ENCODE assay signal across 7 mouse cellular contexts in genomic region chr15:84923508-84924181, GRCm38 (mm10). TPM values are rescaled to one million over a fixed set of nuclear protein-coding genes. Genes with fewer than 3 reads are reported as not detected.
DNase-seq lines count a peak whose midpoint lies in the region; ATAC-seq and TF ChIP-seq lines count a peak whose summit lies in the region.

No protein-coding gene starts in this region.

- no peak for TF ChIP-seq CTCF in layer of hippocampus, adult 2 months (conservative IDR thresholded peaks at IDR 0.05)
- no peak for TF ChIP-seq CTCF in small intestine, adult 2 months (IDR thresholded peaks at IDR 0.05; ENCODE audit: extremely low read depth, insufficient read length, insufficient replicate concordance, low read depth, low read length)

- peaks cover 7% of the 10 kb centered on the region for H3K36me3 ChIP-seq in forebrain, embryonic 16.5 days (ENCODE audit: control insufficient read depth, insufficient read depth)
- H3K36me3 ChIP-seq in liver, embryonic 12.5 days = peaks cover 52% of the 10 kb centered on the region
- peaks cover 13% of the 10 kb centered on the region for H3K36me3 ChIP-seq in small intestine, adult 2 months (ENCODE audit: control insufficient read depth, insufficient read depth, low read length)

- no peaks in the 10 kb centered on the region for H3K9me3 ChIP-seq in forebrain, embryonic 16.5 days (ENCODE audit: control insufficient read depth, low read length)
- H3K9me3 ChIP-seq in liver, embryonic 12.5 days (replicated peaks) = no peaks in the 10 kb centered on the region

- peak overlapping the region; percentile 98 for H3K27ac ChIP-seq in layer of hippocampus, adult 2 months
- peak overlapping the region; percentile 94 for H3K27ac ChIP-seq in forebrain, embryonic 16.5 days (ENCODE audit: low read length)
- H3K27ac ChIP-seq in liver, embryonic 12.5 days = peak overlapping the region; percentile 98
- H3K27ac ChIP-seq in small intestine, adult 2 months (ENCODE audit: insufficient read depth, low read depth, low read length) = peak overlapping the region; percentile 94

- peak overlapping the region; percentile 72 for H3K4me2 ChIP-seq in forebrain, embryonic 16.5 days (ENCODE audit: low read length)
- H3K4me2 ChIP-seq in liver, embryonic 12.5 days = peak overlapping the region; percentile 78

- WGBS in forebrain, embryonic 16.5 days = under 1% methylated on average over 67 of the region's 68 CpGs
- WGBS in liver, embryonic 12.5 days (ENCODE audit: insufficient replicate concordance) = under 1% methylated on average over 58 of the region's 68 CpGs
- under 1% methylated on average over 57 of the region's 68 CpGs for WGBS in small intestine, adult 2 months

- DNase-seq in layer of hippocampus, adult 2 months (ENCODE audit: low spot score in 2 of 2) = no peak
- no peak for DNase-seq in layer of hippocampus, postnatal 25 days (ENCODE audit: extremely low spot score in 1 of 2, low spot score in 1 of 2)
- DNase-seq in adrenal gland, postnatal 36 days = peak; percentile 78 to 82
- no peak for DNase-seq in left cerebral cortex, adult 8-10 months (ENCODE audit: low spot score in 2 of 2)

- peak overlapping the region; percentile 86 for H3K4me3 ChIP-seq in layer of hippocampus, adult 2 months
- peak overlapping the region; percentile 83 for H3K4me3 ChIP-seq in forebrain, embryonic 16.5 days (replicated peaks; ENCODE audit: low read length)
- H3K4me3 ChIP-seq in liver, embryonic 12.5 days = peak overlapping the region; percentile 97
- peak overlapping the region; percentile 91 for H3K4me3 ChIP-seq in small intestine, adult 2 months (ENCODE audit: low read depth, low read length)

- H3K4me1 ChIP-seq in forebrain, embryonic 16.5 days (replicated peaks; ENCODE audit: control insufficient read depth, insufficient read depth, low read length) = peaks cover 28% of the 10 kb centered on the region
- peaks cover 36% of the 10 kb centered on the region for H3K4me1 ChIP-seq in liver, embryonic 12.5 days
- H3K4me1 ChIP-seq in small intestine, adult 2 months (ENCODE audit: control insufficient read depth, insufficient read depth, insufficient read length, low read length) = peaks cover 6% of the 10 kb centered on the region; the same call in 1 of the 2 replicates

- peak; percentile 71 for ATAC-seq in forebrain, embryonic 16.5 days
- peak; percentile 84 for ATAC-seq in liver, embryonic 12.5 days

- no peak for TF ChIP-seq POLR2A in small intestine, adult 2 months (IDR thresholded peaks at IDR 0.05; ENCODE audit: low read depth, low read length)

- H3K9ac ChIP-seq in forebrain, embryonic 16.5 days (replicated peaks; ENCODE audit: low read depth, low read length) = peak overlapping the region; percentile 94
- peak overlapping the region; percentile 98 for H3K9ac ChIP-seq in liver, embryonic 12.5 days

- no peaks in the 10 kb centered on the region for H3K27me3 ChIP-seq in forebrain, embryonic 16.5 days (replicated peaks; ENCODE audit: control insufficient read depth, insufficient read depth, low read length)
- H3K27me3 ChIP-seq in liver, embryonic 12.5 days (replicated peaks) = no peaks in the 10 kb centered on the region
- H3K27me3 ChIP-seq in small intestine, adult 2 months (ENCODE audit: control insufficient read depth, insufficient read depth, low read length) = no peaks in the 10 kb centered on the region

RNA-seq across cellular contexts. Expression of gene Nup50, which starts 0.4 kb away (rescaled TPM):
- 10 to 100 TPM; 32.0 to 33.3 TPM for total RNA-seq in layer of hippocampus, adult 2 months (2021)
- 10 to 100 TPM; 31.0 to 32.5 TPM for total RNA-seq in layer of hippocampus, postnatal 25 days (2021)
- total RNA-seq in adrenal gland, postnatal 36 days (2021) = 10 to 100 TPM; 39.9 to 41.1 TPM
- polyA plus RNA-seq in forebrain, embryonic 16.5 days (2015; fragmentation: Nextera tagmentation; extraction: Ambion mirVana) = 30.1 and 34.3 TPM in 2 replicates
- polyA plus RNA-seq in liver, embryonic 12.5 days (2016; fragmentation: Nextera tagmentation; extraction: Ambion mirVana) = 43.2 and 44.5 TPM in 2 replicates
- 3.7 and 7.3 TPM in 2 replicates for polyA plus RNA-seq in small intestine, adult 2 months (2012; rRNA removed)
- 10 to 100 TPM; 27.8 to 30.0 (median 28.9) TPM for total RNA-seq in left cerebral cortex, adult 8-10 months (2022)

RNA-seq across cellular contexts. Expression of gene Gm29666, which starts 3.8 kb away (rescaled TPM):
- 1 to 10 TPM; 1.4 to 1.7 TPM for total RNA-seq in layer of hippocampus, adult 2 months (2021)
- 1 to 10 TPM in 1 of 2 experiments, under 1 TPM in 1; 0.89 to 1.6 TPM for total RNA-seq in layer of hippocampus, postnatal 25 days (2021)
- total RNA-seq in adrenal gland, postnatal 36 days (2021) = under 1 TPM; 0.07 to 0.13 TPM
- 0.48 and 1.1 TPM in 2 replicates for polyA plus RNA-seq in forebrain, embryonic 16.5 days (2015; fragmentation: Nextera tagmentation; extraction: Ambion mirVana)
- polyA plus RNA-seq in liver, embryonic 12.5 days (2016; fragmentation: Nextera tagmentation; extraction: Ambion mirVana) = 0.78 and 0.99 TPM in 2 replicates
- polyA plus RNA-seq in small intestine, adult 2 months (2012; rRNA removed) = 0.05 and 0.09 TPM in 2 replicates
- 1 to 10 TPM; 1.4 to 1.8 (median 1.7) TPM for total RNA-seq in left cerebral cortex, adult 8-10 months (2022)

Comparison
In these comparisons a context has a peak if more than half of its experiments do, and no peak if none do; other contexts are left out.
1. DNase-seq: peak in adrenal gland, postnatal 36 days (2 of 2); none in layer of hippocampus, adult 2 months (0 of 2), layer of hippocampus, postnatal 25 days (0 of 2) and left cerebral cortex, adult 8-10 months (0 of 2).
2. Peak in every context shown above with its lines, with median percentiles within 50 percentile points of each other: H3K27ac ChIP-seq and H3K4me3 ChIP-seq.